Mouse (Mus musculus) lung, postnatal 4 days (tissue): Measurements from ENCODE around the gene Csnk1d.

Source experiments
- DNase-seq, 2 experiments: peaks; one replicate each; pipeline ENCODE4 v3.0.0; 2021

The Csnk1d gene

DNA sequence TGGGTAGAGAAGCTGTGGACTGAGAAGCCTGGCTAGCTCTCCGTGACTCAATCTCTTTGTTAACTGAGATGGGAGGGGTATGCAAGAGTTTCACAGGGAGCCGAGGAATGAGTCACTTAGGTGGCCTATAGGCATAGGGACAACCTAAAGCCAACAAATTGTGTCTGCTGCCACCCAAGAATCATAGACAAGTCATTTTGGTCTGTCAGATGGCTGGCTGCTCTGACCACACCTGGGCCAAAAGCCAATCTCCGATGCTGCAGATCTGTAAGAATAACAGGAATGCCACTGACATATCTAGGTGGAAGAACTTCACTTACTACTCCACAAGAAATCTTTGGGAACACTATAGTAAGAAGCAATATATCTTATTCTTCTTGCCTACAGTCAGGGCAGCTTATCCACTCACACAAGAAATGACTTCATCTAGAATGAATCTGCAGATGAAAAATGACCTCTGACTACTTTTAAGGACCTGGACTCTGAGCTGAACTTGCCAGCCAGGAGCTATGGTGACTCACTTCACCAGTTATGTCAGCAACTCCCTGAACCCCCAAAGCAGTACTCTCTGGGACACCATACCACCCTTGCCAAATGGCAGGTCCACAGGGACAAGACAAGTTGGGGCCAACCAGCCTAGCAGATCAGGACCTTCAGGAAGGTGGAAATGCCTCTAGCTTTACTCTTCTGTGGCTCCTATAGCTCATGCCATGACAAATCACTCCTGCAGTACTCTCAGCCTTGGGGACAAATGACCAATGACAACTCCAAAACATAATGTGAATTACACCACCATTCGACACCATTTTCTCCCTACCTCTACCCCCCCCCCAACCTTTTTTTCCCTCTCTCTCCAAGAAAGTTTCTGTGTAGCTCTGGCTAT is 6.4 kb downstream of the Csnk1d start:
- DNase-seq: no peak

GRCm38 (mm10) chr11:120982459-120982858 is 8.7 kb downstream of the Csnk1d start:
- no peak for DNase-seq

DNA sequence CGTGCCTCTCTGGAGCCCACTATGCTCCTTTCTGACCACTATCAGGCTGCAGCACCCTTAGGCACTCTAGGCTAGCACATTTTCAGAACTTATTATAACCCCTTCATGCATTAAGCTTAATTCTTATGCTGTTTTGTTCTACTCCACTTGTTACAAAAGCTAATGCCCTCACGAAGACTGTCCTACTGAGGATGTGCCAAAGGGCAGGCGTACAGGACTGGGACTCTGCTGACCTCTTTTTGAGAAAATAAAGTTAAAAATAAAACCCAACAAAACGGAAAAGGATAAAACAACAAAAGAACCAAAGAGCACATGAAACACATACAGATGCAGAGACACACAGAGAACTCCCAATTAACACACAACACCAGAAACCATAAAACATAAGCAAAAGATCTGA is 9.5 kb downstream of the Csnk1d start:
- no peak for DNase-seq

- DNase-seq: peak; percentile 49 to 70
These were observed 10.6 kb downstream of the Csnk1d start for GRCm38 (mm10) chr11:120980427-120981035.

- no peak for DNase-seq
These were observed 11.3 kb downstream of the Csnk1d start for GRCm38 (mm10) chr11:120979711-120980426.

- DNase-seq: no peak
These were observed 17.8 kb downstream of the Csnk1d start for GRCm38 (mm10) chr11:120973318-120973717.

DNA sequence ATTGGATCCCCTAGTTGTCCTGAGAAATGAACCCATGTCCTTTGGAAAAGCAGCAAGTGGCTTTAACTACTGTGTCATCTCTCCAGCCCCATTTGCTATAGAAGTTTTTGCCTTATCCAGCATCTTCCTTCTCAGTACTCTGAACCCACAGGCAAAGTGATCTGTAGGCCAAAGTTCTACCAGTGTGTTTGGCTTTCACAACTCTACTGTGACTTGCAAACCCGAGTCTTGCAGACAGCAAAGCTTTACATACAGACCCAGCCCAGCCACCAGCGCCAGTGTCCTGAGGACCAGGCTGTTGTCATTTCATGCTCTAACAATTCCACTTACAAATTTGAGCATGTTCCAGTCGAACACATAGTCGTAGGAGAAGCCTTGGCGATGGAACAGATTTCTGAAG is 19.9 kb downstream of the Csnk1d start:
- no peak for DNase-seq

DNA sequence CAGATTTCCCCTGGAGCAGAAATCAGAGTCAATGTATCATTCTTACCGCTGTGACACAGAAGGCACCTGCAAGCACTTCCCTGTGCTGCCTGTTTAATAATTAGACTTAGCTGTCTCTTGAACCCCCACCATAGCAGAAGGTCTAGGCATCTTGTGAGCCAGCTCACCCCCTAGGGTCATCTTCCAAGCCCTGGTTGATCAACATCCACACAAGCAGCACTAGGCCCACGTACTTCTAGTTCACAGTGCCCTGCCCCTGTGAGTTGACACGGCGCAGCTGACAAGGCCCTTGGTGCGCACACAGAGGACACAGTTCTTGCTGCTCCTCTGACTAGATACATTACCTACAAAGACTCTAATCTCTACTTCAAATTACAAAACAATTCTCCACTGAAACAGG is 21.4 kb downstream of the Csnk1d start:
- no peak for DNase-seq

DNA sequence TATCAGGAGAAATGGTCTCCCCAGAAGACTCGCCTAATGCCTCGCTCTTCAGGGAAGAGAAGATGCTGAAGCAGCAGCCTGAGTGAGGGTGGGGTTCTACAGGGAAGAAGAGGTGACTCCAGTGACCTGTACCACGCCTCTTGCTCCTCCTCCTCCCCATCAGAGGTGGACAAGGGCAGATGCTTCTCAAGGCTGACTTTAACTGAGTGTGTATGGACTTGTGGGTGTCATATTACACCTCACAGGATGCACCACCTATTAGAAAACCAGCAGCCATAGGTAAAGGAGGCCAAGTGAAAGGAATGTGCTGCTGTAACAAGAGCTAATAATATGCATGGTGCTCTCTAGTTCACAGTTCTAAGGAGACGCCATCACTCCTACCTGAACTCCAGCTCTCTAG is 25.5 kb downstream of the Csnk1d start:
- no peak for DNase-seq

DNA sequence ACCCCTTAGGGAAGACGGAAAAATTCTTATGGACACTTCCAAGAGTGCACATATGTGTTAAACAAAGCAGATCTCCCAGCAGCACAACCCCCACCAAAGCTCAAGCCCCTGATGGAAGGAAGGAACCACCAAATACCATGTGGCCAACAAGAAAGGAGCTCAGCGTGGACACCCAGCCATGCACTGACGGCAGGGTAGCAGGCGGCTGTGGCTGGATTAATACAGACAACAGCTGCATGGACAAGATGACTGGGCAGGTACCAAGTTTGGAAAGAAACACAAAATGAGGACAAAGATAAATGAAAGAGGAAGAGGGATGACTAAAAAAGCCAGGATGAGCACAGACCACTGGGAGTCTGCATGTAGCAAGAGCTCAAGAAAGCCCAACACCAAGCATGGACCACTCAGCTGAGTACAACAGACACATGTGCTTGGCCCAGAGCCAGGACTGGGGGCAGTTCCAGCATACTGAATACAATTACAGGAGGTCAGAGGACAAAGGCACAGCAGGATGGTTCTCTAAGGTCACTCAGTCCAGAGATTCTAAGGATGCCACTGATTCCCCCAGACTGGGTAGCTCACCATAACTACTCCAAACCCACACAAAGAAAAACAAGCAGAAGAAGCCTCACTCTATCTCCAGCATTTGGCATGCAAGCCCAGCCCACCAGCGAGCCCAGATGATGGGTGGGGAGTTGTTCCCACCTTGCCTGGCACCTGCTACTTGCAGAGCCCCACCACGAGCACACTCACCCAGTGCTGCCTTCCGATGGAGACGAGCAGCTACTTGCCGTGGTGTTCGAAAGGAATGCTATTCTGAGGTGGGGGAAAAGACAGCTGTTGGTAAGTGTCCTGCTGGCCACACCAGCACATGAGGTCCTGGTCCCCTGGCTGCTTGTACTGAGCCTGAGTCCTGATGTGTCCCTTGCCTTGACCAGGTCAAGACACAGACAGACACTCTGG is 26.7 kb downstream of the Csnk1d start:
- DNase-seq: no peak

DNA sequence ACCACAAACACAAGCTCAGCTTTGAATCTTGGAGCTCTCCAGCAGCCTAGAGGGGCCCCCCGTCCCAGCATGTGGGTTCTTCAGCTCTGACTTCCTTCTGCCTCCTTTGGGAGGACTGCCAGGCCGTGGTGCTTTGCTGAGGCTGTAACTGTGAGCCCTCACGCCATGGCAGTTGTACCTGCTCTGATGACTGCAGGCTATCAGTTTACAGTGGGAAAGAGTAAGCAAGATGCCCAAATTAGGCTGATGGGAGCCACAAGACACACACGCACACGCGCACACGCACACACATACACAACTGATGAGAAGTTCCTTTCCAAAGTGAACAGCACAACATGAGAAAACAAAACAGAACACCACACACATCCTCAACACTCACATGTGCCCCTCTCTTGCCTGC is 28.2 kb downstream of the Csnk1d start:
- DNase-seq: no peak

- DNase-seq: no peak
These were observed 28.9 kb downstream of the Csnk1d start for GRCm38 (mm10) chr11:120962050-120962771.

DNA sequence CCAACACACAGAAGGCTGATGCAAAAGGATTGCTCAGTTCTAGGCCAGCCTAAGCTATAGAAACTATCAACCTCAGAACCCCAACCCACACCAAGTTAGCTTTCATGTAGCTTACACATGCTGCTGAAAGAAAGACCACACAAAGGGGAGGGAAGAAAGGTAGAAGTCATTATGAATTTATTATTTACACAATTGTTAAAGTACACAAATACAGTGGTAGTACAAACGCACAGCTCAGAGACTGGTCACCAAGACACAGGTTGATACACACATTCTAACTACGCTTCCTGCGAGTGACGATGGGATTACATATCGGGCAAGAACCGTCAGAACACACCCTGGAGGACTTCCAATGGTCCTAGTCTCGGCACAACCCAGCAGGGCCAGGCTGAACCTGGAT is 29.5 kb downstream of the Csnk1d start:
- DNase-seq: no peak

DNA sequence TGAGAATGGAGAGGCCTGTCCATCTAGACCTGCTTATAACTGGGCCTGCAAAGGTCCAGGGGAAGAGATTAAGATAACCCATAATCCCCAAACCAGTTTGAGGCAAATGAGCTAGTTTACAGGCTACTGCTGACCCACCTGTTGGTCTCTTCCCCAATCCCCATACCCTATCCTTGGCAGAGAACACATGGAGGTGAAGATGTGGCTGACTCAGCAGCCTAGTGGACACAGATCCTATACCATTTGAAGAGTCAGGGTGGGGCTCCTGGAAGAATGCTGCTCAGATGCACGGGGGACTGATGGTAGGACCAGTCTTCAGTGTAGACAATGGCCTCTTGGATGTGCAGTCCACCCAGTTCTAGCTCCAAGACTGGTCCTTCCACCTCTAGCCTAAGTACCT is 30.9 kb downstream of the Csnk1d start:
- no peak for DNase-seq

DNA sequence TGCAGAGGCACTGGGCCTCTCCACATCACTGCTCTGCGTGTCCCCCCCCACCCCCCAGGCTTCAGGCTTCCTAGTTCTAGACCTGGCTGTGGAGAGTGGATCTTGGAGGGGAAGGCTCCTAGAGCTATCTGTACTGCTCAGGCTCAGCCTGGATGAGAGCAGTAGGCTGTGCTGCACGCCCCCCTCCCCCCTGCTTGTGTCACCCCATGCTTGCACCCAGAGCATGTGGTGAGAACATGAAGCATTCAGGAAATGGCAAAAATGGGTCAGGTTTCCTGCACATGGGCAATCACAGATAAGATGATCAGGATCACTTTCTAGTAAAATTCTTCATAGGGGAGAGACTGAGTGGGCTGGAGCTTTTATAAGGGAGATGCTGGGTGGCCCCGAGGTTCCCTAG is 31.6 kb downstream of the Csnk1d start:
- no peak for DNase-seq

GRCm38 (mm10) chr11:120959066-120959465 is 32.1 kb downstream of the Csnk1d start:
- DNase-seq: no peak

DNA sequence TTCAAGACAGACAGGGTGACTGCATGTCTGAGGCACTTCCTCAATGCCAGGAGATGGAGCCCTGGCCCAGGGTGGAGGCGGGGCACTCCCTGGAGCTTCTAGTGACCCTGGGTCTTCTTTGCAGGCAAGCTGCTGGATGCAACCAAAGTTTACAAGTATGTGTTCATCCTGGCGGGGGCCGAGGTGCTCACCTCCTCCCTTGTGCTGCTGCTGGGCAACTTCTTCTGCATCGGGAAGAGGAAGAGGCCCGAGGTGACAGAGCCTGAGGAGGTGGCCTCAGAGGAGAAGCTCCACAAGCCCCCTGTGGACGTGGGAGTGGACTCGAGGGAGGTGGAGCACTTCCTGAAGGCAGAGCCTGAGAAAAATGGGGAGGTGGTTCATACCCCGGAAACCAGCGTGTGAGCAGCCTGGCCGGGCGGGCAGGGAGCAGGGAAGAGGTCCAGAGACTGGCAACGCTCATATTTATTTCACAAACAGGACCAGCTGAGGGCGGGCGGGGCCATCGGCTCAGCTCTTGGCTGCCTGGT is 33.3 kb downstream of the Csnk1d start:
- peak; percentile 65 to 73 for DNase-seq

DNA sequence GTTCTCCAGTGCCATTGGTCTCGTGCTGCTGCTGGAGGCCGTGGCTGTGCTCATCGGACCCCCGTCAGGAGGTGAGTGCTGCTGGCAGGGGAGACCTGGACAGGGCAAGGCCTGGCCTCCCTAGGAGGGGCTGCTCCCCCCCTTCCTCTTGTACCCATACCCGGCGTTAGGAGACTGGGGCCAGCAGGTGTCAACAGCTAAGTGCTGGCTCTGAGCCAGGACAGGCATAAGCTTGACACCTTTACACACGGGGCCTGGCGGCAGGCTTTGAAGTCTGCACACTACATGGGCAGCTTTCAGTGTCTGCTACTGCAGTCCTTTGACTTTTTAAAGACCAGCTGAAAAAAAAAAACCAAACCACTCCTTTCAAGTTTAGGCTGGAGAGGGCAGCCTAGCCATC is 34.1 kb downstream of the Csnk1d start:
- DNase-seq: no peak

DNA sequence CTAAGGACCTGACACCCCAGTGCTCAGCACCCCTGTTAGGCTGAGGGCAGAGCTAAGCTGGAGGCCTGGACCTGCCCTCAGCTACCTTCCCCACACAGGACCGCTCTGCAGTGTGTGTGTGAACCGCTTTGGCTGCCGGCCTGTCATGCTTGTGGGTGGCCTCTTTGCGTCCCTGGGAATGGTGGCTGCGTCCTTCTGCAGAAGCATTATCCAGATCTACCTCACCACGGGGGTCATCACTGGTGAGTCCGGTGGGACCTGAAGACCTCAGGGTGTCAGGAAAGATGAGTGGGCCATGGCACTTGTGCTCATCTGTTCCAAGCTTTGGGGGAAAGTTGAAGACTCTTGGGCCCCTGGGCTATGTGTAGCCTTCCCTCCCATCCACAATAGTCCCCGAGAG is 35.4 kb downstream of the Csnk1d start:
- no peak for DNase-seq

DNA sequence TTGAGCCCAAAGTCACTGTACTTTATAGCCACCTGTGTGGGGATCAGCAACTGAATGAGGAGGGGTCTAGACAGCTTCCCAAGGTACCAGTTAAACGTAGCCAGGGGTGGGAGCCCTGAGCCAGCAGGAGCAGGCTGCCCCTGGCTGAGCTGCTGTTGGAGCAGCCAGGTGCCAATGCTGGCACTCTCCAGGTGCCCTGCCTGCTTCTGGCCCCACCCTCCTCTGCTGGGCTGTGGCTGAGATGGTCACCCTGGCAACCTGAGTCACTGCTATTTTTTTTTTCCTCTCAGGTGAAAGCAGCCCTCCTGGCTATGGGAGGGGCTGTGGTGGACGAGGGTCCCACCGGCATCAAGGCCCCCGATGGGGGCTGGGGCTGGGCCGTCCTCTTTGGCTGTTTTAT is 36.2 kb downstream of the Csnk1d start:
- DNase-seq: peak in 1 of 2 experiments; percentile 54
